Mouse (Mus musculus): ENCODE data around the gene Gdpd3. TPM values are rescaled to one million over a fixed set of nuclear protein-coding genes. Genes with fewer than 3 reads are reported as not detected.
"Not testable (repeated sequence)": the region's sequence is repeated elsewhere in the genome, so short reads cannot be mapped to it uniquely, and the experiment has no call there.

The Gdpd3 gene
- polyA plus RNA-seq (2015; fragmentation: Nextera tagmentation; extraction: Ambion mirVana): 2.5 and 2.9 TPM in 2 replicates

DNA sequence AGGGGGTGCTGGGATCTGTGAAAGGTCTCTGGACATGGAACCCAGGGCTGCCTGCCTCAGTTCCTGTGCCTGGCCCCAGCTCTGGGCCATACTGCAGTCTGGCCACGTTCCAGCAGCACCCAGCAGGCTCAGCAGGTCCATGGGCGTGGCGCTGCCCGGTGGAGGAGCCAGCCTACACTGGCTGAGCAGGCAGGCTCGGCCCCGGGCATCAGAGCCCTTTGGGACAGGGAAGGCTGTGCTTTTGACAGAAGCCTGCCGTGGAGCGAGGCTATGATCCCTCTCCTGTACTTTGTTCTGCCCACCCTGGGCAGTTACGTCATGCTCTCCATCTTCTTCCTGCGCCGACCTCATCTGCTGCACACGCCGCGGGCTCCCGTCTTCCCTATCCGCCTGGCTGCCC, at the start of gene Gdpd3:
Gene Gdpd3 (plus strand): TSS at position 134 of the 400 bp plus-strand sequence.
- Histone ChIP-seq H3K4me2 (replicated peaks) (no peak within 1 kb of the TSS), H3K4me3 (replicated peaks) (no peak within 1 kb of the TSS), H3K9me3 (no peaks in the 10 kb centered on the region), H3K27ac (no peak within 1 kb of the TSS), H3K9ac (replicated peaks) (no peak within 1 kb of the TSS), H3K36me3 (peaks cover 88% of the 10 kb centered on the region), H3K27me3 (no peaks in the 10 kb centered on the region), H3K4me1 (replicated peaks) (peaks cover 18% of the 10 kb centered on the region)
- no peak; the same call in 1 of the 2 replicates for ATAC-seq
- WGBS: 91% methylated on average over 16 of the region's 16 CpGs

DNA sequence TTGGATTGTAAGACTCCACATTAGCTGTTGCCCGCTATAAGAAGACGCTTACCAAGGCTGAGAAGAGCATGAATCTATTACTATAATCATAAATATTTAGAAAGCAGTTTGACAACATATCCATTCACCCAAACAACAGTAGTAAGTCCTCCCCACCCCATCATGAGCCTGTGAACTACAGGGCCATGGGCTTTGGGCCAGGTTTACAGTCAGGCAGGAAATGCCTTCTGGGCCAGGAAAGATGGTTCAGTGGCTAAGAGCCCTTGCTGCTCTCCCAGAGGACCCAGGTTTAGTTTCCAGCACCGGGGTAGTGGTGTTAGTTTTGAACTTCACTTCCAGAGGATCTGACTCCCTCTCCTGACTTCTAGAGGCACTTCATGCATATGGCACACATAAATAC, 48.6 kb upstream of the Gdpd3 start:
- H3K4me1 ChIP-seq (replicated peaks): no peaks in the 10 kb centered on the region
- no peaks in the 10 kb centered on the region for H3K27me3 ChIP-seq
- no peak for ATAC-seq
- no peak overlapping the region for H3K9ac ChIP-seq (replicated peaks)
- no peak overlapping the region for H3K4me2 ChIP-seq (replicated peaks)
- H3K4me3 ChIP-seq (replicated peaks): no peak overlapping the region
- no peak overlapping the region for H3K27ac ChIP-seq
- no peaks in the 10 kb centered on the region for H3K9me3 ChIP-seq
- 92% methylated on average over 3 of the region's 3 CpGs for WGBS
- H3K36me3 ChIP-seq: no peaks in the 10 kb centered on the region

DNA sequence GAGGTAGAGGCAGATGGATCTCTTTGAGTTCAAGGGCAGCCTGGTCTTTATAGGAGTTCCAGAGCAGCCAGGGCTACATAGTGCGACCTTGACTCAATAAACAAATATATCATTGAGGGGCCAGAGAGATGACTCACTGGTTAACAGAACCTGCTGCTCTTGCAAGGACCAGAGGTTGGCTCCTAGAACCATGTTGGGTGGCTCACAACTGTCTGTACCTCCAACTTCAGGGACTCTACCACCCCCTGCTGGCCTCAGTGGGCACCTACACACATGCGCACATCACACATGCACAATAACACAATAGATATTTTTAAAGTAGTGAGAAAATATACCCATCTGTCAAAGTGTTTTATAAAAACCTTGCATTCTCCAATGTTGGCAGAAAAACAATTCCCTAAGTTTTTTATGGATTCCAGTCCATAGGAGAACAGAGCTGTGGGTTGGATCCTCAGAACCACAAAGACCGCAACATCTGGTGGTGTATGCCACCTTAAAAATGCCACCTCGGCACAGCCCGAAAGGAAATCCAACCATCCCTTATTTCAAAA, 47.3 kb upstream of the Gdpd3 start:
- Histone ChIP-seq H3K9ac (replicated peaks) (no peak overlapping the region), H3K4me2 (replicated peaks) (no peak overlapping the region), H3K4me3 (replicated peaks) (no peak overlapping the region), H3K27me3 (no peaks in the 10 kb centered on the region), H3K4me1 (replicated peaks) (no peaks in the 10 kb centered on the region), H3K9me3 (no peaks in the 10 kb centered on the region), H3K36me3 (no peaks in the 10 kb centered on the region), H3K27ac (no peak overlapping the region)
- ATAC-seq: no peak
- WGBS: 95% methylated on average over 5 of the region's 5 CpGs

DNA sequence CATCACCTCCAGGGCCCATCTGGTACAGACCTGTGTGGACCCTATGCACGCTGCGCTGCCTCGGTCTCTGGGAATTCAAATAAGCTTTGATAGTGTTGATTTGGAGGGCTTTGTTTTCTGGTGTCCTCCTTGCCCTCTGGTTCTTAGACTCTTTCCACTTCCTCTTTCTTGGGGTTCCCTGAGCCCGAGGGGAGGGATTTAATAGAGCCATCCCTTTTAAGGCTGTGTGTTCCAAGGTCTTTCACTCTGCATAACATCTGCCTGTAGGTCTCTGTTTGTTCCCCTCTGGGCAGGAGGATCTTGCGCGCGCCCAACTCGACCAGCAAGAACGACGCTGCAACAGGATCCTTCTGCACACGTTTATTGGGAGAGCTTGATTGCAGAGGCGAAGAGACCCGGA, 44.5 kb upstream of the Gdpd3 start:
- Histone ChIP-seq H3K9ac (replicated peaks) (no peak overlapping the region), H3K27me3 (no peaks in the 10 kb centered on the region), H3K36me3 (no peaks in the 10 kb centered on the region), H3K27ac (no peak overlapping the region), H3K4me1 (replicated peaks) (no peaks in the 10 kb centered on the region), H3K4me3 (replicated peaks) (no peak overlapping the region), H3K4me2 (replicated peaks) (no peak overlapping the region), H3K9me3 (no peaks in the 10 kb centered on the region)
- ATAC-seq: no peak
- WGBS: 94% methylated on average over 13 of the region's 13 CpGs

DNA sequence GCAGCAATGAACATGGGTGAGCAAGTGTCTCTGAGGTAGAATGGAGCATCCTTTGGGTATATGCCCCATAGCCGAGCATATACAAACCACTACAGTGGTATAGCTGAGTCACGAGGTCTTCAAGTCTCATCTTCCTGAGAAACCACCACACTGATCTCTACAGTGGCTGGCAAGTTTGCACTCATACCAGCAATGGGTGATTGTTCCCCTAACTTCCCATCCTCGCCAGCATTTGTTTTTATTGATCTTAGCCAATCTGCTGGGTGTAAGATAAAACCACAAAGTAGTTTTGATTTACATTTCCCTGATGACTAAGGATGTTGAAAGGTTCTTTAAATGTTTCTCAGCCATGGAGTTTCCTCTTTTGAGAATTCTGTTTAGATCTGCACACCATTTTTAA, 41.1 kb upstream of the Gdpd3 start:
- 85% methylated on average over 3 of the region's 3 CpGs for WGBS
- no peak for ATAC-seq
- H3K9me3 ChIP-seq: no peaks in the 10 kb centered on the region
- H3K27ac ChIP-seq: no peak overlapping the region
- H3K4me1 ChIP-seq (replicated peaks): no peaks in the 10 kb centered on the region
- H3K9ac ChIP-seq (replicated peaks): no peak overlapping the region
- H3K36me3 ChIP-seq: no peaks in the 10 kb centered on the region
- no peak overlapping the region for H3K4me2 ChIP-seq (replicated peaks)
- H3K4me3 ChIP-seq (replicated peaks): no peak overlapping the region
- no peaks in the 10 kb centered on the region for H3K27me3 ChIP-seq

DNA sequence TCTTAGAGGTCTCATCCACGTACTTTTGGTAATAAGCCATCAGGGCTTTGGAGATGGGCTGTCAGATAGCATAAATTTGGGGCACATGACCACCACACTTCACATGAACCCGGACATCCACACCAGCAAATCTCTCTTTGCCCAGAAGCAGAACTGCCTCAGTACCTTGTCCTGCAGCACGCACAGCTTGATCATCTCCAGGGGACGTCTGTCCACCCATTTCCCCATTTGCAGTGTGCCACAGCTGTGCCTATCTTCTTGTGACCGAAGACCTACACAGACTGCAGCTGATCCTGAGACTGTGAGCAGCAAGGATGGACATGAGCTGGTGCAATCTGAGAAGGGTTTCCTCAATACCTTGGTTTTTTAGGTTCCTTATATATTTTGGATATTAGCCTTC, 40.5 kb upstream of the Gdpd3 start:
- Histone ChIP-seq H3K36me3 (no peaks in the 10 kb centered on the region), H3K27me3 (no peaks in the 10 kb centered on the region)
- WGBS: 81% methylated on average over 5 of the region's 5 CpGs

DNA sequence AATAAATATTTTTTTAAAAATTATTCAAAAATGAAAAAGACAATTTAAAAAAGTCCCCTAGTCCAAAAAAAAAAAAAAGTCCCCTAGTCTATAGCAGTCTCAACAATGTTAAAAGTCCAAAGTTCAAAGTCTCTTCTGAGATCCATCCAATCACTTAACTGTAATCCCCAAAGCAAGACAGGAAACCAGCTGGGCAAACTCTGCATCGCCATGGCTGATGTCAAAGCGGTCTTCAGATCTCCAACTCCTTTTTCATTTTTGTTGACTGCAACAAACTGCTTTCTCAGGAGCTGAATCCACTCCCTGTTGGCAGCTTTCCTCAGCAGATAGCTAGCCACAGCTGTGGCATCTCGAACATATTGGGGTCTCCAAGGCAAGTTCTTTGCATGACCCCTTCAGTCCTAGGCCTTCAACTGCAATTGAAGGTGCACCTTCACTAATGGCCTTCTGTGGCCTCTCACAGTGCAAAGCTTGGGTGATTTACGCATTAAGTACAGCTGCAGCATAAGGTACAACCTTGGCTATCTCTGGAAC, 35.8 kb upstream of the Gdpd3 start:
- not testable (repeated sequence) for H3K4me3 ChIP-seq (replicated peaks); H3K27ac ChIP-seq; H3K9ac ChIP-seq (replicated peaks); H3K4me1 ChIP-seq (replicated peaks); H3K4me2 ChIP-seq (replicated peaks); H3K27me3 ChIP-seq; H3K36me3 ChIP-seq; H3K9me3 ChIP-seq; ATAC-seq
- WGBS: 83% methylated on average over 4 of the region's 4 CpGs

More for the DNA sequence above, 40.5 kb upstream of the Gdpd3 start:
- Histone ChIP-seq H3K4me3 (replicated peaks) (no peak overlapping the region), H3K9ac (replicated peaks) (no peak overlapping the region), H3K4me2 (replicated peaks) (no peak overlapping the region), H3K27ac (no peak overlapping the region), H3K9me3 (no peaks in the 10 kb centered on the region), H3K4me1 (replicated peaks) (no peaks in the 10 kb centered on the region)
- no peak for ATAC-seq

DNA sequence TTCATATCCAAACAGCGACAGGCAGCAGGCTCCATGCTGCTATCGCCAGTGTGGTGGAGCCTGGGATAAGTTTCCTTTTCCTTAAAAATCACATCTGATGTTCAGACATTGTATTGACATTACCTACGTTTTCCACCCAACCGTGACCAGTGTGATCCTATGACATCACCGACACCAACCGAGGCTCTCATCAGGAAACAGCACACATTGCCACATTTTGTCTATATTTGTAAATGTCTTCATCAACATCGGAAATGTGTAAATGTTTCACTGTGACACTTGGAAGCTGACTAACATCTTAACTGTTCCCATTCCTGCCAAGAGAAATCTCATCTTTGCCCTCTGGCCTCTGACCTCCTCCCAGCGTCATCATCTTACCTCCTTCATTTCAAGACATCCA, 30.0 kb upstream of the Gdpd3 start:
- no peaks in the 10 kb centered on the region for H3K36me3 ChIP-seq
- H3K9ac ChIP-seq (replicated peaks): no peak overlapping the region
- no peak overlapping the region for H3K4me2 ChIP-seq (replicated peaks)
- no peak overlapping the region for H3K4me3 ChIP-seq (replicated peaks)
- ATAC-seq: no peak
- peaks cover 9% of the 10 kb centered on the region; the same call in 1 of the 2 replicates for H3K4me1 ChIP-seq (replicated peaks)
- 89% methylated on average over 8 of the region's 8 CpGs for WGBS
- no peaks in the 10 kb centered on the region for H3K9me3 ChIP-seq
- H3K27ac ChIP-seq: no peak overlapping the region
- H3K27me3 ChIP-seq: no peaks in the 10 kb centered on the region

DNA sequence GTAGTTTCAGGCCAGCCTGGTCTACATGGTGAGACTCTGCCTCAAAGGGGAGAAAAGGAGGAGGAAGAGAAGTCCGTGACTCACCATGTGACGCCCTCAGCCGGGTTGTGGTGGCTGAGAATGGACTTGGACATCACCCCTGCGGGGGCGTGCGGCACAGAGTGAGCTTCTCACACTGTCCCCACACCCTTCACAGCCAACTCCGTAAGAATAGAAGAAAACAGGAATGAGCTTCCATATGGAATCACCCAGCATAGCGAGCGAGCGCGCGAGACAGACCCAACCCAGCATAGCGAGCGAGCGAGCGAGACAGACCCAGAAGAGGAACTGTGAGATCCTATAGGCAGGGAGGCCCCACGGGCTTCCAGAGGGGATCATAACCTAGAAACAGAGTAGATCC, 26.6 kb upstream of the Gdpd3 start:
- no peak overlapping the region for H3K9ac ChIP-seq (replicated peaks)
- H3K4me3 ChIP-seq (replicated peaks): no peak overlapping the region
- no peak for ATAC-seq
- peaks cover 9% of the 10 kb centered on the region; the same call in 1 of the 2 replicates for H3K4me1 ChIP-seq (replicated peaks)
- H3K27ac ChIP-seq: no peak overlapping the region
- H3K4me2 ChIP-seq (replicated peaks): no peak overlapping the region
- H3K36me3 ChIP-seq: no peaks in the 10 kb centered on the region
- no peaks in the 10 kb centered on the region for H3K27me3 ChIP-seq
- no peaks in the 10 kb centered on the region for H3K9me3 ChIP-seq
- 86% methylated on average over 17 of the region's 17 CpGs for WGBS

DNA sequence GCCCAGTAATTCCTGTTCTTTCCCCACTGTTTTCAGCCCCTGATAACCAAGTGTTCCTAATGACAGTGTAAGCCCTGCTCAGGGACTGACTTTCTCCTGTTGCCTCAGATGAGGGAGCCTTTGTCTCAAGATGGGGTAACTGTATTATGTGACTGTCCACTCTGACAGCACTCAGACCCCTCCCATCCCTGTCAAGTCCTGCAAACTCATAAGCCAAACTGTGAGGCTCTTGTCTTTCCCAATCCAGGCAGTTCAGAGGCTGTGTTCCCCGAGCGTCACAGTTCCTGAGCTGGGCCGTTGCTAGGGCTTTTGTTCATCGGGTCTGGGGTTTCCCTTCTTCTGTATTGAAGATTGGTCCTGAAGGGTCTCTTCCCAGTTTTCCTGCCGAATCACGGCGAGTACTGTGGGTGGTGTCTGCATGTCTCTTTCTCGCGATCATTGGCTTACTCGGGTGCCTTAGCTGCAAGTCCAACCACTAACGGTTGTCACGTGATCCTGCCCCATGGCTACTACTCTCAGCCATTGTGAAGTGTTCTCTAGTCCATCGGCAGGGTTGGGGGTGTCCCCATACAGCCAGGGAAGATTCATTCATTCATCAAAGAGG, 25.9 kb upstream of the Gdpd3 start:
- ATAC-seq: no peak

DNA sequence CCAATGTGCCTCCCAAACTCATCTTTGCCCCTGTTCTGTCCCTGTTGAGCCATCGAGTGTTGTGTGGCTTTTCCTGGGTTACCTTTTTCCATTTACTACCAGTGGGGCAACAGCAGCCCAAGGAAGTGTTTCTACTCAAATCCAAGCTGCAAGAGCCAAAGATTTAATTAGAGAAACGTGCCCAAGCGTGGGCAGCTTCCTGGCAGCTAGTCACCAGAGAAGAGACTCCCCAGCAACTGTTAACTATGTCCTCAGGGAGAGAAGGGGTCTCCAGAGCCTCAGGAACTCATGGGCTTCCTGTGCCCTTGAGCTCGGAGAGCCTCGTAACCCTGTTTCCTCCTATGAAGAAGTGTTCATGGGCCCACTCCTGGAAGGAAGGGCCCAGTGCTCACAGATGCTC, 25.2 kb upstream of the Gdpd3 start:
- ATAC-seq: no peak

More for the DNA sequence above, 25.9 kb upstream of the Gdpd3 start:
- no peaks in the 10 kb centered on the region for H3K27me3 ChIP-seq
- H3K4me1 ChIP-seq (replicated peaks): peaks cover 9% of the 10 kb centered on the region; the same call in 1 of the 2 replicates
- no peak overlapping the region for H3K27ac ChIP-seq
- H3K9ac ChIP-seq (replicated peaks): no peak overlapping the region
- 70% methylated on average over 13 of the region's 13 CpGs for WGBS
- H3K4me3 ChIP-seq (replicated peaks): no peak overlapping the region
- no peaks in the 10 kb centered on the region for H3K9me3 ChIP-seq
- no peak overlapping the region for H3K4me2 ChIP-seq (replicated peaks)
- H3K36me3 ChIP-seq: no peaks in the 10 kb centered on the region

DNA sequence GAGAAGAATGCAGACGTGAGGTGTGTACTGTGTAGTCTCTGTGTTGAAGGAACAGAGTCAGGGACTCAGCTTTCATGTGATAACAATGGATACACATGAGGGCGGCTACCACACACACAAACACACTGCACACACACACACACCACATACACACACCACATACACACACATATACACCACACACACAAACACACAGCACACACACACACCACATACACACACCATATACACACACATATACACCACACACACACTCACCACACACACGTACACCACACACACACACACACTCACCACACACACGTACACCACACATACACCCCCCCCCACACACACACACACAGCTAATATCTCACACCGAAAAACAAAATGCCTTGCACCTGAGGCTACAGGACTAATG, 24.7 kb upstream of the Gdpd3 start:
- Histone ChIP-seq H3K4me1 (replicated peaks) (peaks cover 9% of the 10 kb centered on the region; the same call in 1 of the 2 replicates), H3K27ac (no peak overlapping the region), H3K9ac (replicated peaks) (no peak overlapping the region), H3K4me3 (replicated peaks) (no peak overlapping the region), H3K27me3 (no peaks in the 10 kb centered on the region), H3K9me3 (no peaks in the 10 kb centered on the region), H3K4me2 (replicated peaks) (no peak overlapping the region), H3K36me3 (no peaks in the 10 kb centered on the region)
- 85% methylated on average over 5 of the region's 5 CpGs for WGBS
- ATAC-seq: no peak

More for the DNA sequence above, 25.2 kb upstream of the Gdpd3 start:
- no peak overlapping the region for H3K9ac ChIP-seq (replicated peaks)
- no peak overlapping the region for H3K27ac ChIP-seq
- peaks cover 9% of the 10 kb centered on the region; the same call in 1 of the 2 replicates for H3K4me1 ChIP-seq (replicated peaks)
- H3K4me2 ChIP-seq (replicated peaks): no peak overlapping the region
- WGBS: 86% methylated on average over 5 of the region's 5 CpGs
- no peaks in the 10 kb centered on the region for H3K27me3 ChIP-seq
- H3K36me3 ChIP-seq: no peaks in the 10 kb centered on the region
- no peaks in the 10 kb centered on the region for H3K9me3 ChIP-seq
- H3K4me3 ChIP-seq (replicated peaks): no peak overlapping the region
